Mouse (Mus musculus): ENCODE data around the gene Tmem117. TPM values are rescaled to one million over a fixed set of nuclear protein-coding genes. Genes with fewer than 3 reads are reported as not detected.

Tmem117 gene
- polyA plus RNA-seq, 1 experiment: not detected

GRCm38 (mm10) chr15:94590083-94590482 is 38.9 kb upstream of the Tmem117 start:
- Histone ChIP-seq H3K4me3 (ENCODE audit: extremely low read depth, insufficient read depth, insufficient read length) (peak overlapping the region; percentile 46), H3K27me3 (ENCODE audit: control insufficient read depth, insufficient read depth, low read length) (no peaks in the 10 kb centered on the region), H3K4me1 (ENCODE audit: control insufficient read depth, insufficient read depth, insufficient read length) (peaks cover 1% of the 10 kb centered on the region), H3K27ac (ENCODE audit: insufficient read depth, low read length) (no peak overlapping the region), H3K36me3 (ENCODE audit: control insufficient read depth, insufficient read depth, low read length) (peaks cover 7% of the 10 kb centered on the region)
- TF ChIP-seq POLR2A (IDR thresholded peaks at IDR 0.05; ENCODE audit: low read depth, low read length): no peak
- TF ChIP-seq CTCF (IDR thresholded peaks at IDR 0.05; ENCODE audit: extremely low read depth, insufficient read depth, insufficient read length, insufficient replicate concordance): no peak
- DNase-seq (ENCODE audit: low read depth in 1 of 2, low spot score in 2 of 2): no peak
- WGBS: 14% methylated on average over 8 of the region's 8 CpGs

- no peak overlapping the region for H3K27ac ChIP-seq (ENCODE audit: insufficient read depth, low read length)
- 82% methylated on average over 4 of the region's 4 CpGs for WGBS
- H3K36me3 ChIP-seq (ENCODE audit: control insufficient read depth, insufficient read depth, low read length): peaks cover 3% of the 10 kb centered on the region
- TF ChIP-seq POLR2A (IDR thresholded peaks at IDR 0.05; ENCODE audit: low read depth, low read length) (no peak), CTCF (IDR thresholded peaks at IDR 0.05; ENCODE audit: extremely low read depth, insufficient read depth, insufficient read length, insufficient replicate concordance) (no peak)
- peaks cover 1% of the 10 kb centered on the region for H3K4me1 ChIP-seq (ENCODE audit: control insufficient read depth, insufficient read depth, insufficient read length)
- no peak overlapping the region for H3K4me3 ChIP-seq (ENCODE audit: extremely low read depth, insufficient read depth, insufficient read length)
- DNase-seq (ENCODE audit: low read depth in 1 of 2, low spot score in 2 of 2): no peak
- H3K27me3 ChIP-seq (ENCODE audit: control insufficient read depth, insufficient read depth, low read length): no peaks in the 10 kb centered on the region
These were observed 37.7 kb upstream of the Tmem117 start for GRCm38 (mm10) chr15:94591356-94591755.

- no peak for DNase-seq (ENCODE audit: low read depth in 1 of 2, low spot score in 2 of 2)
- 82% methylated on average over 1 of the region's 1 CpGs for WGBS
- Histone ChIP-seq H3K27me3 (ENCODE audit: control insufficient read depth, insufficient read depth, low read length) (no peaks in the 10 kb centered on the region), H3K27ac (ENCODE audit: insufficient read depth, low read length) (no peak overlapping the region), H3K4me1 (ENCODE audit: control insufficient read depth, insufficient read depth, insufficient read length) (no peaks in the 10 kb centered on the region; the same call in 1 of the 2 replicates), H3K36me3 (ENCODE audit: control insufficient read depth, insufficient read depth, low read length) (no peaks in the 10 kb centered on the region), H3K4me3 (ENCODE audit: extremely low read depth, insufficient read depth, insufficient read length) (no peak overlapping the region)
- TF ChIP-seq POLR2A (IDR thresholded peaks at IDR 0.05; ENCODE audit: low read depth, low read length): no peak
- TF ChIP-seq CTCF (IDR thresholded peaks at IDR 0.05; ENCODE audit: extremely low read depth, insufficient read depth, insufficient read length, insufficient replicate concordance): no peak
These were observed 35.4 kb upstream of the Tmem117 start for GRCm38 (mm10) chr15:94593586-94593985.

- 88% methylated on average over 11 of the region's 11 CpGs for WGBS
These were observed 28.8 kb upstream of the Tmem117 start for GRCm38 (mm10) chr15:94600145-94600707.

GRCm38 (mm10) chr15:94601339-94601738 is 27.7 kb upstream of the Tmem117 start:
- no peaks in the 10 kb centered on the region for H3K4me1 ChIP-seq (ENCODE audit: control insufficient read depth, insufficient read depth, insufficient read length)
- DNase-seq (ENCODE audit: low read depth in 1 of 2, low spot score in 2 of 2): peak; percentile 17 to 53
- peak; percentile 40; the same call in 1 of the 2 replicates for TF ChIP-seq CTCF (IDR thresholded peaks at IDR 0.05; ENCODE audit: extremely low read depth, insufficient read depth, insufficient read length, insufficient replicate concordance)
- TF ChIP-seq POLR2A (IDR thresholded peaks at IDR 0.05; ENCODE audit: low read depth, low read length): no peak
- H3K27me3 ChIP-seq (ENCODE audit: control insufficient read depth, insufficient read depth, low read length): no peaks in the 10 kb centered on the region
- no peak overlapping the region for H3K27ac ChIP-seq (ENCODE audit: insufficient read depth, low read length)
- 21% methylated on average over 3 of the region's 3 CpGs for WGBS
- H3K36me3 ChIP-seq (ENCODE audit: control insufficient read depth, insufficient read depth, low read length): no peaks in the 10 kb centered on the region
- no peak overlapping the region for H3K4me3 ChIP-seq (ENCODE audit: extremely low read depth, insufficient read depth, insufficient read length)

More at GRCm38 (mm10) chr15:94600145-94600707, 28.8 kb upstream of the Tmem117 start:
- Histone ChIP-seq H3K27ac (ENCODE audit: insufficient read depth, low read length) (no peak overlapping the region), H3K4me1 (ENCODE audit: control insufficient read depth, insufficient read depth, insufficient read length) (no peaks in the 10 kb centered on the region), H3K4me3 (ENCODE audit: extremely low read depth, insufficient read depth, insufficient read length) (no peak overlapping the region), H3K27me3 (ENCODE audit: control insufficient read depth, insufficient read depth, low read length) (no peaks in the 10 kb centered on the region), H3K36me3 (ENCODE audit: control insufficient read depth, insufficient read depth, low read length) (no peaks in the 10 kb centered on the region)
- DNase-seq (ENCODE audit: low read depth in 1 of 2, low spot score in 2 of 2): no peak
- TF ChIP-seq CTCF (IDR thresholded peaks at IDR 0.05; ENCODE audit: extremely low read depth, insufficient read depth, insufficient read length, insufficient replicate concordance) (no peak), POLR2A (IDR thresholded peaks at IDR 0.05; ENCODE audit: low read depth, low read length) (no peak)

GRCm38 (mm10) chr15:94602441-94602840 is 26.6 kb upstream of the Tmem117 start:
- WGBS: 29% methylated on average over 3 of the region's 3 CpGs
- Histone ChIP-seq H3K4me1 (ENCODE audit: control insufficient read depth, insufficient read depth, insufficient read length) (no peaks in the 10 kb centered on the region), H3K4me3 (ENCODE audit: extremely low read depth, insufficient read depth, insufficient read length) (no peak overlapping the region), H3K36me3 (ENCODE audit: control insufficient read depth, insufficient read depth, low read length) (no peaks in the 10 kb centered on the region), H3K27me3 (ENCODE audit: control insufficient read depth, insufficient read depth, low read length) (no peaks in the 10 kb centered on the region; the same call in 1 of the 2 replicates), H3K27ac (ENCODE audit: insufficient read depth, low read length) (no peak overlapping the region)
- DNase-seq (ENCODE audit: low read depth in 1 of 2, low spot score in 2 of 2): no peak
- TF ChIP-seq CTCF (IDR thresholded peaks at IDR 0.05; ENCODE audit: extremely low read depth, insufficient read depth, insufficient read length, insufficient replicate concordance) (no peak), POLR2A (IDR thresholded peaks at IDR 0.05; ENCODE audit: low read depth, low read length) (no peak)

GRCm38 (mm10) chr15:94607768-94608167 is 21.3 kb upstream of the Tmem117 start:
- H3K36me3 ChIP-seq (ENCODE audit: control insufficient read depth, insufficient read depth, low read length): no peaks in the 10 kb centered on the region
- H3K4me1 ChIP-seq (ENCODE audit: control insufficient read depth, insufficient read depth, insufficient read length): no peaks in the 10 kb centered on the region
- no peaks in the 10 kb centered on the region; the same call in 1 of the 2 replicates for H3K27me3 ChIP-seq (ENCODE audit: control insufficient read depth, insufficient read depth, low read length)
- no peak overlapping the region for H3K27ac ChIP-seq (ENCODE audit: insufficient read depth, low read length)
- 94% methylated on average over 8 of the region's 8 CpGs for WGBS
- H3K4me3 ChIP-seq (ENCODE audit: extremely low read depth, insufficient read depth, insufficient read length): no peak overlapping the region
- no peak for TF ChIP-seq POLR2A (IDR thresholded peaks at IDR 0.05; ENCODE audit: low read depth, low read length)
- TF ChIP-seq CTCF (IDR thresholded peaks at IDR 0.05; ENCODE audit: extremely low read depth, insufficient read depth, insufficient read length, insufficient replicate concordance): no peak
- no peak for DNase-seq (ENCODE audit: low read depth in 1 of 2, low spot score in 2 of 2)
